Mouse (Mus musculus) adrenal gland, adult 10 weeks (tissue): ENCODE data around the gene Sfr1. TPM values are rescaled to one million over a fixed set of nuclear protein-coding genes. Genes with fewer than 3 reads are reported as not detected.

ENCODE experiments used
- polyA plus RNA-seq: library from polyadenylated mRNA; stranded (reverse); fragments of 350-450 nt; fragmentation: Illumina TruSeq; extraction: RNeasy Lipid Tissue Mini Kit (QIAGEN cat#74804); gene quantifications from one replicate; pipeline ENCODE4 v1.2.3, GENCODE M21; 2014; ENCODE audit warnings: low read depth, low replicate concordance

Sfr1 gene
- polyA plus RNA-seq = 399 TPM

GRCm38 (mm10) chr19:47731071-47731881 lies at the start of gene Sfr1:
TSS of gene Sfr1 (plus strand) at chr19:47731682.

GRCm38 (mm10) chr19:47691994-47692393 lies 39.5 kb upstream of the Sfr1 start, which contains the start of gene Col17a1:
TSS of gene Col17a1 (minus strand) at chr19:47692094.

Other genes with a start within 250 kb of the Sfr1 start
- 8.8 TPM for gene Stn1, start 194.2 kb upstream of the Sfr1 start, polyA plus RNA-seq
- 88.3 TPM for gene Slk, start 152.0 kb upstream of the Sfr1 start, polyA plus RNA-seq
- gene Col17a1, start 39.6 kb upstream of the Sfr1 start, polyA plus RNA-seq = not detected
- 113 TPM for gene Gsto1, start 123.3 kb downstream of the Sfr1 start, polyA plus RNA-seq
- 0.76 TPM for gene Gsto2, start 133.9 kb downstream of the Sfr1 start, polyA plus RNA-seq
- gene Cfap43, start 187.6 kb downstream of the Sfr1 start, polyA plus RNA-seq = not detected
- 0.76 TPM for gene Itprip, start 187.6 kb downstream of the Sfr1 start, polyA plus RNA-seq
- gene Cfap58, start 206.0 kb downstream of the Sfr1 start, polyA plus RNA-seq = not detected